Mouse (Mus musculus) myocyte (in vitro differentiated cells): ENCODE data around the gene Tspan5. TPM values are rescaled to one million over a fixed set of nuclear protein-coding genes. Genes with fewer than 3 reads are reported as not detected.

Experiments
- H3K27me3 ChIP-seq: one replicate; pipeline ENCODE4 v1.6.1; 2011; ENCODE audit not compliant: control insufficient read depth, insufficient read depth, insufficient read length
- H3K36me3 ChIP-seq: one replicate; pipeline ENCODE4 v1.6.1; 2011; ENCODE audit not compliant: control insufficient read depth, insufficient read depth
- H3K4me2 ChIP-seq: one replicate; pipeline ENCODE4 v1.6.1; 2011; ENCODE audit warnings: low read depth, control low read depth
- H3K4me3 ChIP-seq: one replicate; pipeline ENCODE4 v1.5.1; 2011; ENCODE audit warnings: mild to moderate bottlenecking, control low read depth, moderate library complexity
- H3K79me2 ChIP-seq: one replicate; pipeline ENCODE4 v1.6.1; 2011; ENCODE audit not compliant: control insufficient read depth, insufficient read depth
- H3ac ChIP-seq: one replicate; pipeline ENCODE4 v1.6.1; 2011; ENCODE audit not compliant: control insufficient read depth, insufficient read length
- CEBPB ChIP-seq: IDR thresholded peaks from 2 replicates; pipeline ENCODE4 v1.6.1; 2011; ENCODE audit warnings: mild to moderate bottlenecking, moderate library complexity; ENCODE audit not compliant: poor library complexity, insufficient read depth, severe bottlenecking
- E2F4 ChIP-seq: IDR thresholded peaks from one replicate; pipeline ENCODE4 v1.6.1; 2011; ENCODE audit warnings: mild to moderate bottlenecking, control low read depth, moderate library complexity; ENCODE audit not compliant: insufficient read depth
- MAX ChIP-seq: IDR thresholded peaks from one replicate; pipeline ENCODE4 v1.6.1; 2011; ENCODE audit warnings: low read depth, mild to moderate bottlenecking, control low read depth
- MYOD1 ChIP-seq, 3 experiments: IDR thresholded peaks; one replicate each; pipeline ENCODE4 v1.6.1; 2011; ENCODE audit warnings: control low read depth in 2 of 3, low read depth in 2 of 3, mild to moderate bottlenecking in 2 of 3, moderate library complexity in 1 of 3; ENCODE audit not compliant: insufficient read length in 2 of 3, control insufficient read depth in 1 of 3
- MYOG ChIP-seq, 3 experiments: IDR thresholded peaks; one replicate each; pipeline ENCODE4 v1.6.1; 2011; ENCODE audit warnings: control low read depth in 2 of 3, low read depth in 2 of 3, mild to moderate bottlenecking in 2 of 3; ENCODE audit not compliant: insufficient read length in 2 of 3, control insufficient read depth in 1 of 3, insufficient read depth in 1 of 3
- POLR2A ChIP-seq: IDR thresholded peaks from one replicate; pipeline ENCODE4 v1.6.1; 2011; ENCODE audit warnings: low read depth, mild to moderate bottlenecking, control low read depth, moderate library complexity; ENCODE audit not compliant: insufficient read length
- POLR2AphosphoS2 ChIP-seq: IDR thresholded peaks from one replicate; pipeline ENCODE4 v1.6.1; 2011; ENCODE audit warnings: low read depth, control low read depth; ENCODE audit not compliant: insufficient read length
- REST ChIP-seq: IDR thresholded peaks from one replicate; pipeline ENCODE4 v1.6.1; 2011; ENCODE audit warnings: mild to moderate bottlenecking, control low read depth, moderate library complexity; ENCODE audit not compliant: insufficient read depth, insufficient read length
- SRF ChIP-seq: IDR thresholded peaks from one replicate; pipeline ENCODE4 v1.6.1; 2011; ENCODE audit warnings: low read depth; ENCODE audit not compliant: control insufficient read depth, insufficient read length
- TCF12 ChIP-seq: IDR thresholded peaks from one replicate; pipeline ENCODE4 v1.6.1; 2011; ENCODE audit warnings: mild to moderate bottlenecking, control low read depth; ENCODE audit not compliant: poor library complexity, insufficient read depth, severe bottlenecking
- TCF3 ChIP-seq: IDR thresholded peaks from one replicate; pipeline ENCODE4 v1.6.1; 2011; ENCODE audit warnings: low read depth, control low read depth; ENCODE audit not compliant: insufficient read length
- USF1 ChIP-seq: IDR thresholded peaks from one replicate; pipeline ENCODE4 v1.6.1; 2011; ENCODE audit warnings: low read depth, mild to moderate bottlenecking, control low read depth, moderate library complexity
- polyA plus RNA-seq: library from polyadenylated mRNA; unstranded; fragments of >200 nt; fragmentation: generic; extraction: Trizol; gene quantifications from one replicate; pipeline ENCODE4 v1.2.1, GENCODE M21; 2012; ENCODE audit warnings: missing spikeins

Gene Tspan5
- polyA plus RNA-seq, 1 experiment = 16.9 TPM

- TF ChIP-seq MYOG (IDR thresholded peaks at IDR 0.05; ENCODE audit: control insufficient read depth in 1 of 3, insufficient read depth in 1 of 3, insufficient read length in 2 of 3, low read depth in 2 of 3) (peak in 1 of 3 experiments; percentile 17), MYOD1 (IDR thresholded peaks at IDR 0.05; ENCODE audit: control insufficient read depth in 1 of 3, insufficient read length in 2 of 3, low read depth in 2 of 3) (peak in 1 of 3 experiments; percentile 40), MAX (no peak)
- no peak overlapping the region for H3K4me3 ChIP-seq
These were observed 45.9 kb downstream of the Tspan5 start for GRCm38 (mm10) chr3:138787758-138788488.

DNA sequence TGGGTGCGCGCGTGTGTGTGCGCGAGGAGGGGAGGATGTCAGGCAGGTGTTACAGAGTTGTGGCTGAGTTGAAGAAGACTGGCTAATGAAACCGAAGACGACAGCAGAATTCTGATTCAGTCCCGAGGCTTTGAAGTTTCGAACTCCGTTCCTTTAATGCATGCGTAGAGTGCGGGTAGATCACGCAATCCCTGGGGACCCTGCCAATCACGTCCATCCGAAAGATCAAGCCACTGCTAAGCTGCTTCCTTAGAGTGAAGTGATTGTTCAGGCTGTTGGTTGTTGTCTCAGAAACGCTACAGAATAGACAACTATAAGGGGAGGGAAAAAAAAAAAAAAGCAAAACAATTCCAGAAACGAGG, 46.5 kb downstream of the Tspan5 start:
- no peak overlapping the region for H3K4me2 ChIP-seq
- peaks cover 4% of the 10 kb centered on the region for H3K79me2 ChIP-seq
- no peak overlapping the region for H3K4me3 ChIP-seq
- no peaks in the 10 kb centered on the region for H3K27me3 ChIP-seq
- no peak overlapping the region for H3ac ChIP-seq
- no peaks in the 10 kb centered on the region for H3K36me3 ChIP-seq
- TF ChIP-seq TCF3 (no peak), REST (no peak), MYOG (IDR thresholded peaks at IDR 0.05; ENCODE audit: control insufficient read depth in 1 of 3, insufficient read depth in 1 of 3, insufficient read length in 2 of 3, low read depth in 2 of 3) (no peak), POLR2A (no peak), MAX (no peak), USF1 (no peak), MYOD1 (IDR thresholded peaks at IDR 0.05; ENCODE audit: control insufficient read depth in 1 of 3, insufficient read length in 2 of 3, low read depth in 2 of 3) (no peak), TCF12 (no peak), SRF (no peak), E2F4 (no peak), CEBPB (no peak), POLR2AphosphoS2 (no peak)

More at GRCm38 (mm10) chr3:138787758-138788488, 45.9 kb downstream of the Tspan5 start:
- Histone ChIP-seq H3K4me2 (no peak overlapping the region), H3K36me3 (no peaks in the 10 kb centered on the region), H3K27me3 (no peaks in the 10 kb centered on the region), H3ac (no peak overlapping the region), H3K79me2 (peaks cover 4% of the 10 kb centered on the region)

GRCm38 (mm10) chr3:138789275-138789674, 47.3 kb downstream of the Tspan5 start:
- H3K36me3 ChIP-seq = no peaks in the 10 kb centered on the region
- H3ac ChIP-seq = no peak overlapping the region
- TF ChIP-seq USF1 (no peak), SRF (no peak), MAX (no peak)
- no peak overlapping the region for H3K4me3 ChIP-seq
- peaks cover 4% of the 10 kb centered on the region for H3K79me2 ChIP-seq
- H3K4me2 ChIP-seq = no peak overlapping the region
- H3K27me3 ChIP-seq = no peaks in the 10 kb centered on the region

- no peak overlapping the region for H3ac ChIP-seq
- no peak overlapping the region for H3K4me3 ChIP-seq
- H3K27me3 ChIP-seq = no peaks in the 10 kb centered on the region
- TF ChIP-seq SRF (no peak), MYOD1 (IDR thresholded peaks at IDR 0.05; ENCODE audit: control insufficient read depth in 1 of 3, insufficient read length in 2 of 3, low read depth in 2 of 3) (no peak), REST (no peak), POLR2A (no peak), MAX (no peak), E2F4 (no peak), USF1 (no peak), CEBPB (no peak), MYOG (IDR thresholded peaks at IDR 0.05; ENCODE audit: control insufficient read depth in 1 of 3, insufficient read depth in 1 of 3, insufficient read length in 2 of 3, low read depth in 2 of 3) (no peak), POLR2AphosphoS2 (no peak), TCF3 (no peak), TCF12 (no peak)
- no peak overlapping the region for H3K4me2 ChIP-seq
- no peaks in the 10 kb centered on the region for H3K79me2 ChIP-seq
- H3K36me3 ChIP-seq = no peaks in the 10 kb centered on the region
These were observed 52.5 kb downstream of the Tspan5 start for GRCm38 (mm10) chr3:138794533-138794932.

DNA sequence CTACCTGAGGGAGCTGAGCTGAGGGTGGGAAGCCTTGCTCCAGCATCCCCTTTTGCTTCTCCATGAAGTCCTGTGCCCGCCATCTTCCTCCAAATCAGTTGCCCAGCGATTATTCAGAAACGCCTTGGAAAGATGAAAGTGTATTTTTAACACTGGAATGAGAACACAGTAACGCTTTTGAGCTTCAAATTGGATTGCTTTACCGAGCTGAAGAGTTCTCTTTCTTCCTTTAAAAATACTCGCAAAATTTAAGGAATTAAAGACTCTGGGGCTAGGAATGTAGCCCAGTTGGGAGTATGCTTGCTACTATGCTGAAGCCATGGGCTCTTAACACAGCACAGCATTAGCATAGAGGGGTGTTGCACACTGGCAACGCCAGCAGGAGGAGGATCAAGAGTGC, 54.0 kb downstream of the Tspan5 start:
- H3K79me2 ChIP-seq = peaks cover 4% of the 10 kb centered on the region
- H3K27me3 ChIP-seq = no peaks in the 10 kb centered on the region
- H3K4me3 ChIP-seq = no peak overlapping the region
- H3ac ChIP-seq = no peak overlapping the region
- no peaks in the 10 kb centered on the region for H3K36me3 ChIP-seq
- TF ChIP-seq MAX = no peak
- no peak overlapping the region for H3K4me2 ChIP-seq
